Mouse (Mus musculus) monocyte, adult 59 days (primary cell): ENCODE measurements around the gene Bex6. TPM values are rescaled to one million over a fixed set of nuclear protein-coding genes. Genes with fewer than 3 reads are reported as not detected.

Source experiments
- total RNA-seq, 2 experiments: library from RNA; stranded (reverse); gene quantifications; one replicate each; pipeline ENCODE4 v1.2.4; 2023

Bex6 gene
- total RNA-seq: 1 to 10 TPM; 2.2 to 5.3 TPM

GRCm38 (mm10) chr16:32179333-32179901, at the start of gene Bex6:
Gene Bex6, plus strand, starts transcription at chr16:32179823.

GRCm38 (mm10) chr16:32165281-32165821, 14.3 kb upstream of the Bex6 start, which contains the start of gene Nrros:
Gene Nrros, minus strand, starts transcription at chr16:32165594.

Other genes starting within 250 kb of the Bex6 start
- 1 to 10 TPM; 4.8 to 5.7 TPM for gene Pigz, start 246.0 kb upstream of the Bex6 start, total RNA-seq
- gene 0610012G03Rik, start 231.3 kb upstream of the Bex6 start, total RNA-seq: 10 to 100 TPM; 22.1 to 23.9 TPM
- 10 to 100 TPM; 23.8 to 24.5 TPM for gene Ncbp2, start 231.3 kb upstream of the Bex6 start, total RNA-seq
- 10 to 100 TPM; 23.0 to 24.2 TPM for gene Senp5, start 176.5 kb upstream of the Bex6 start, total RNA-seq
- 10 to 100 TPM; 83.5 to 88.0 TPM for gene Pak2, start 100.5 kb upstream of the Bex6 start, total RNA-seq
- 10 to 100 TPM; 32.8 to 39.1 TPM for gene Pigx, start 80.1 kb upstream of the Bex6 start, total RNA-seq
- 1 to 10 TPM; 2.6 to 3.1 TPM for gene Cep19, start 80.0 kb upstream of the Bex6 start, total RNA-seq
- gene Nrros, start 14.2 kb upstream of the Bex6 start, total RNA-seq: 100 to 1,000 TPM; 408 to 451 TPM
- gene Fbxo45, start 67.3 kb downstream of the Bex6 start, total RNA-seq: 1 to 10 TPM; 7.3 to 7.6 TPM
- 10 to 100 TPM in 1 of 2 experiments, 1 to 10 TPM in 1; 8.7 to 12.8 TPM for gene Wdr53, start 67.4 kb downstream of the Bex6 start, total RNA-seq
- gene Smco1, start 91.6 kb downstream of the Bex6 start, total RNA-seq: under 1 TPM; 0.58 to 0.64 TPM
- 10 to 100 TPM; 14.0 to 14.2 TPM for gene Rnf168, start 97.6 kb downstream of the Bex6 start, total RNA-seq
- gene Ubxn7, start 152.4 kb downstream of the Bex6 start, total RNA-seq: 10 to 100 TPM; 40.0 to 60.9 TPM
- not detected for gene Tm4sf19, start 220.7 kb downstream of the Bex6 start, total RNA-seq
- 10 to 100 TPM; 11.4 to 15.2 TPM for gene Tctex1d2, start 239.9 kb downstream of the Bex6 start, total RNA-seq